Mouse (Mus musculus): ENCODE results near the gene Ptbp1.

- no peak for TF ChIP-seq CTCF (conservative IDR thresholded peaks at IDR 0.05; ENCODE audit: insufficient read depth, insufficient read length, low read depth, low read length)
- no peak for TF ChIP-seq POLR2A (IDR thresholded peaks at IDR 0.05; ENCODE audit: low read depth, low read length)
Measured at GRCm38 (mm10) chr10:79860079-79860911, 6.1 kb downstream of the Ptbp1 start.

All from kidney, adult 2 months (tissue).